Mouse (Mus musculus): ENCODE data around the gene Mical2. TPM values are rescaled to one million over a fixed set of nuclear protein-coding genes. Genes with fewer than 3 reads are reported as not detected.

The Mical2 gene
- polyA plus RNA-seq, 1 experiment from 2014 or later = 5.3 TPM

- no peaks in the 10 kb centered on the region for H3K36me3 ChIP-seq (ENCODE audit: control insufficient read depth, insufficient read depth, low read length)
- H3K9me3 ChIP-seq (ENCODE audit: control insufficient read depth, low read length) = no peaks in the 10 kb centered on the region
- H3K4me2 ChIP-seq (ENCODE audit: low read depth, low read length) = no peak overlapping the region
- no peak overlapping the region for H3K4me3 ChIP-seq (ENCODE audit: low read depth, low read length)
- no peak overlapping the region for H3K27ac ChIP-seq (ENCODE audit: low read depth, low read length)
- no peak overlapping the region for H3K9ac ChIP-seq (replicated peaks; ENCODE audit: low read depth, low read length)
- 13% methylated on average over 3 of the region's 3 CpGs for WGBS
- ATAC-seq (ENCODE audit: low read depth) = no peak
- no peaks in the 10 kb centered on the region for H3K4me1 ChIP-seq (ENCODE audit: control insufficient read depth, insufficient read depth, low read length)
- no peaks in the 10 kb centered on the region for H3K27me3 ChIP-seq (ENCODE audit: control insufficient read depth, insufficient read depth, low read length)
These were observed 228.2 kb downstream of the Mical2 start for GRCm38 (mm10) chr7:112453805-112454214.

GRCm38 (mm10) chr7:112454380-112454779, 228.7 kb downstream of the Mical2 start:
- no peak for ATAC-seq (ENCODE audit: low read depth)
- no peaks in the 10 kb centered on the region for H3K4me1 ChIP-seq (ENCODE audit: control insufficient read depth, insufficient read depth, low read length)
- no peak overlapping the region for H3K4me2 ChIP-seq (ENCODE audit: low read depth, low read length)
- H3K4me3 ChIP-seq (ENCODE audit: low read depth, low read length) = no peak overlapping the region
- no peaks in the 10 kb centered on the region for H3K9me3 ChIP-seq (ENCODE audit: control insufficient read depth, low read length)
- no peaks in the 10 kb centered on the region for H3K27me3 ChIP-seq (ENCODE audit: control insufficient read depth, insufficient read depth, low read length)
- no peaks in the 10 kb centered on the region for H3K36me3 ChIP-seq (ENCODE audit: control insufficient read depth, insufficient read depth, low read length)
- H3K27ac ChIP-seq (ENCODE audit: low read depth, low read length) = no peak overlapping the region
- WGBS = 71% methylated on average over 6 of the region's 6 CpGs
- H3K9ac ChIP-seq (replicated peaks; ENCODE audit: low read depth, low read length) = no peak overlapping the region

DNA sequence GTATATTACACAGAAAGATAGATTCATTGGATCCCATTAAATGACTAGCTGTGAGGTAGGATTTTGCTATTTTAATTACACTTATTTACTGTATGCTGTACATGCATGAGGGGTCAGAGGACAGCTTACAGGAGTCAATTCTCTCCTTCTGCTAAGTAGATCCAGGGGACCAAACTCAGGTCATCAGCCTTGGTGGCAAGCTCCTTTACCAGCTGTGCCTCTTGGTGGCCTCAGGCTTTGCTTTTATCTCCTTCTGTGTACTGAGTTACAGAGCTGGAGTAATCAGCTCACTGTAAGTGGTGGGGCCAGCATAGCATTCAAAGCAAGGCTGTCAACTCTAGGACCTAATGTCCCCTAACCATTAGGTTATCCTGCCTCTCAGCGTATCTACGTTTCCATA, 229.3 kb downstream of the Mical2 start:
- Histone ChIP-seq H3K27ac (ENCODE audit: low read depth, low read length) (no peak overlapping the region), H3K9me3 (ENCODE audit: control insufficient read depth, low read length) (no peaks in the 10 kb centered on the region), H3K36me3 (ENCODE audit: control insufficient read depth, insufficient read depth, low read length) (no peaks in the 10 kb centered on the region), H3K27me3 (ENCODE audit: control insufficient read depth, insufficient read depth, low read length) (no peaks in the 10 kb centered on the region), H3K4me2 (ENCODE audit: low read depth, low read length) (no peak overlapping the region), H3K4me3 (ENCODE audit: low read depth, low read length) (no peak overlapping the region), H3K9ac (replicated peaks; ENCODE audit: low read depth, low read length) (no peak overlapping the region), H3K4me1 (ENCODE audit: control insufficient read depth, insufficient read depth, low read length) (no peaks in the 10 kb centered on the region)
- WGBS = 94% methylated on average over 2 of the region's 2 CpGs
- ATAC-seq (ENCODE audit: low read depth) = no peak

GRCm38 (mm10) chr7:112455566-112456110, 230.0 kb downstream of the Mical2 start:
- H3K4me1 ChIP-seq (ENCODE audit: control insufficient read depth, insufficient read depth, low read length) = no peaks in the 10 kb centered on the region
- WGBS = 82% methylated on average over 5 of the region's 5 CpGs
- no peak overlapping the region for H3K27ac ChIP-seq (ENCODE audit: low read depth, low read length)
- H3K9me3 ChIP-seq (ENCODE audit: control insufficient read depth, low read length) = no peaks in the 10 kb centered on the region
- no peak overlapping the region for H3K4me2 ChIP-seq (ENCODE audit: low read depth, low read length)
- no peaks in the 10 kb centered on the region for H3K27me3 ChIP-seq (ENCODE audit: control insufficient read depth, insufficient read depth, low read length)
- no peaks in the 10 kb centered on the region for H3K36me3 ChIP-seq (ENCODE audit: control insufficient read depth, insufficient read depth, low read length)
- H3K4me3 ChIP-seq (ENCODE audit: low read depth, low read length) = no peak overlapping the region
- H3K9ac ChIP-seq (replicated peaks; ENCODE audit: low read depth, low read length) = no peak overlapping the region
- ATAC-seq (ENCODE audit: low read depth) = no peak

GRCm38 (mm10) chr7:112457373-112457772, 231.7 kb downstream of the Mical2 start:
- Histone ChIP-seq H3K4me3 (ENCODE audit: low read depth, low read length) (no peak overlapping the region), H3K27ac (ENCODE audit: low read depth, low read length) (no peak overlapping the region), H3K9me3 (ENCODE audit: control insufficient read depth, low read length) (no peaks in the 10 kb centered on the region), H3K9ac (replicated peaks; ENCODE audit: low read depth, low read length) (no peak overlapping the region), H3K36me3 (ENCODE audit: control insufficient read depth, insufficient read depth, low read length) (no peaks in the 10 kb centered on the region), H3K4me2 (ENCODE audit: low read depth, low read length) (no peak overlapping the region), H3K4me1 (ENCODE audit: control insufficient read depth, insufficient read depth, low read length) (no peaks in the 10 kb centered on the region), H3K27me3 (ENCODE audit: control insufficient read depth, insufficient read depth, low read length) (no peaks in the 10 kb centered on the region)
- 92% methylated on average over 4 of the region's 4 CpGs for WGBS
- ATAC-seq (ENCODE audit: low read depth) = no peak

DNA sequence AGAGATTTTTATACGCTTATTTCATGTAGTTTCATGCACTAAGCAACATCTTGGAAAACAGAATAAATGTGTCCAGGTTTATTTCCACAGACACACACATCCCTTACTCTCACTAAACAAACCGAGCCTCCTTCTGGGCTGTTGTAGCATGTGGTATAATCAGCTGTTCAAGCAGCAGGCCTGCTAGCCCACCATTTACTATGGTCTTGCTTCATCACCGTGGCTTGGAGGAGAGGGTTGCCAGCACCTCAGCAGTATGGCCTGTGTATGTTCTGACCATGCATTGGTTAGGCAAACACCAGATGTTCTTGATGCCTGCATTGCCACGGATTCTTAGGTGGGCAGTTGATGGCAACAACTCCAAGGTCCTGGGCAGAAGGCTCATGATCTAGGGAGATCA, 232.3 kb downstream of the Mical2 start:
- Histone ChIP-seq H3K4me1 (ENCODE audit: control insufficient read depth, insufficient read depth, low read length) (no peaks in the 10 kb centered on the region), H3K4me3 (ENCODE audit: low read depth, low read length) (no peak overlapping the region), H3K27ac (ENCODE audit: low read depth, low read length) (no peak overlapping the region), H3K27me3 (ENCODE audit: control insufficient read depth, insufficient read depth, low read length) (no peaks in the 10 kb centered on the region), H3K4me2 (ENCODE audit: low read depth, low read length) (no peak overlapping the region), H3K9me3 (ENCODE audit: control insufficient read depth, low read length) (no peaks in the 10 kb centered on the region), H3K9ac (replicated peaks; ENCODE audit: low read depth, low read length) (no peak overlapping the region), H3K36me3 (ENCODE audit: control insufficient read depth, insufficient read depth, low read length) (no peaks in the 10 kb centered on the region)
- 91% methylated on average over 4 of the region's 4 CpGs for WGBS
- no peak for ATAC-seq (ENCODE audit: low read depth)

DNA sequence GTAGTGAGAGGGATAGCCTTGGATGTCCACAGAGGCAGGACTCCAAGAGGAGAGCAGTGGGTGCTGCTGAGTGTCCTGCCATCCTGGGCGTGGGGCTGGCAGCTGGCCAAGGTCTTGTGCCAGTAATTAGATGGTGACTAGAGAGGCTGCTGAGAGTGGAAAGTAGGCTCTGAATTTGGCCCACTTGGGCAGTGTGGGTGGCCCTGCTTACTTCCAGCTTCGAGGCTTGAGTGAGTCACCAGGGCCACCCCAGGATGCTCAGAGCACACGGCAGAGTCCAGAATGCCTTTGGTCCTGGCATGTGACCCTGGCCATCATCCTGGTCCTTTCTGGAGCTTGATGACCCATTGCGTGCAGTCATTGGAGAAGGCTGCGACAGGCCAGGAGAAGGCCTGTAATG, 232.8 kb downstream of the Mical2 start:
- Histone ChIP-seq H3K27me3 (ENCODE audit: control insufficient read depth, insufficient read depth, low read length) (no peaks in the 10 kb centered on the region), H3K27ac (ENCODE audit: low read depth, low read length) (no peak overlapping the region), H3K9ac (replicated peaks; ENCODE audit: low read depth, low read length) (no peak overlapping the region), H3K36me3 (ENCODE audit: control insufficient read depth, insufficient read depth, low read length) (no peaks in the 10 kb centered on the region), H3K4me2 (ENCODE audit: low read depth, low read length) (no peak overlapping the region), H3K4me1 (ENCODE audit: control insufficient read depth, insufficient read depth, low read length) (no peaks in the 10 kb centered on the region), H3K4me3 (ENCODE audit: low read depth, low read length) (no peak overlapping the region), H3K9me3 (ENCODE audit: control insufficient read depth, low read length) (no peaks in the 10 kb centered on the region)
- 71% methylated on average over 5 of the region's 5 CpGs for WGBS
- no peak for ATAC-seq (ENCODE audit: low read depth)

Other genes starting within 250 kb of the Mical2 start
- gene Usp47, start 202.4 kb upstream of the Mical2 start, polyA plus RNA-seq (2014; fragmentation: Nextera tagmentation; extraction: Ambion mirVana) = 86.2 and 106 TPM in 2 replicates
- gene Dkk3, start 66.8 kb upstream of the Mical2 start, polyA plus RNA-seq (2014; fragmentation: Nextera tagmentation; extraction: Ambion mirVana) = 16.5 and 23.5 TPM in 2 replicates
- gene Parva, start 201.6 kb downstream of the Mical2 start, polyA plus RNA-seq (2014; fragmentation: Nextera tagmentation; extraction: Ambion mirVana) = 18.4 and 29.9 TPM in 2 replicates